Mouse (Mus musculus): ENCODE results near the gene Tex45.

GRCm38 (mm10) chr8:3481605-3482004, 10.9 kb downstream of the Tex45 start:
- no peak for TF ChIP-seq CTCF (IDR thresholded peaks at IDR 0.05)
- TF ChIP-seq EP300 (IDR thresholded peaks at IDR 0.05), result no peak

Data from lung, postnatal 0 days (tissue).